Mouse (Mus musculus): Measurements from ENCODE around the gene Gm11236.
"Not testable (repeated sequence)": the region's sequence is repeated elsewhere in the genome, so short reads cannot be mapped to it uniquely, and the experiment has no call there.

Gm11236 gene

GRCm38 (mm10) chr4:73637821-73638220, at the start of gene Gm11236:
Gene Gm11236 (plus strand): TSS chr4:73638121.
- not testable (repeated sequence) for DNase-seq

- no peak for DNase-seq
Measured at GRCm38 (mm10) chr4:73599248-73599647, 38.7 kb upstream of the Gm11236 start.

- DNase-seq = not testable (repeated sequence)
Measured at GRCm38 (mm10) chr4:73607581-73607980, 30.3 kb upstream of the Gm11236 start, which contains the start of gene Gm11238. Gene Gm11238 (plus strand): TSS chr4:73607881.

GRCm38 (mm10) chr4:73622684-73623083, 15.2 kb upstream of the Gm11236 start, which contains the start of gene Gm11237:
Gene Gm11237 (plus strand): TSS chr4:73622984.
- not testable (repeated sequence) for DNase-seq

GRCm38 (mm10) chr4:73661864-73662263, 23.9 kb downstream of the Gm11236 start:
- not testable (repeated sequence) for DNase-seq

DNA sequence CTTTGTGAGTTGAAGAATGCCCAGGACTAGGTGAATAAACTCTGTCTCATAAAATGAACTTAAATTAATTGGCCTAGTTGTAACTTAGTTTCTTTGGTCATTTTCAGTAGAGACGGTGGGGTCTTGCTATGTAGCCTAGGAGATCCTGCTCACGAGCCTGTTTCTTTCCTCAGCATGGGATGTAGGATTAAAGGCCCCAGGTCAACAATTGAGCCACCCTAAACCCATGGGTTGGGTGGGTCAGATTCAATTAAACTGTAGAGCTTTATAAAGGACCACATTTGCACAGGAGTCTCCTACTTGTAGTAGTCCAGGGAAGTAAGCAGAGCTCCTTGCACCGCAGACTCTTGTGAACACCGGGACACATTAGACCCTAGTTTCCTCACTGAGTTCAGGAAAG, 30.1 kb downstream of the Gm11236 start, which contains the start of gene Gm11239:
TSS of gene Gm11239 (plus strand) at position 301 of the 400 bp plus-strand sequence.
- DNase-seq = not testable (repeated sequence)

DNA sequence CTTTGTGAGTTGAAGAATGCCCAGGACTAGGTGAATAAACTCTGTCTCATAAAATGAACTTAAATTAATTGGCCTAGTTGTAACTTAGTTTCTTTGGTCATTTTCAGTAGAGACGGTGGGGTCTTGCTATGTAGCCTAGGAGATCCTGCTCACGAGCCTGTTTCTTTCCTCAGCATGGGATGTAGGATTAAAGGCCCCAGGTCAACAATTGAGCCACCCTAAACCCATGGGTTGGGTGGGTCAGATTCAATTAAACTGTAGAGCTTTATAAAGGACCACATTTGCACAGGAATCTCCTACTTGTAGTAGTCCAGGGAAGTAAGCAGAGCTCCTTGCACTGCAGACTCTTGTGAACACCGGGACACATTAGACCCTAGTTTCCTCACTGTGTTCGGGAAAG, 45.3 kb downstream of the Gm11236 start, which contains the start of gene Gm428:
TSS of gene Gm428 (plus strand) at position 301 of the 400 bp plus-strand sequence.
- DNase-seq = not testable (repeated sequence)
